Mouse (Mus musculus): ENCODE data around the gene Olfr1215.
"Not testable (repeated sequence)": the region's sequence is repeated elsewhere in the genome, so short reads cannot be mapped to it uniquely, and the experiment has no call there.

Gene Olfr1215

GRCm38 (mm10) chr2:89006873-89007272, at the start of gene Olfr1215:
Olfr1215 (minus strand) TSS chr2:89006973.
- DNase-seq, result no peak

- DNase-seq, result no peak
These were observed 25.2 kb upstream of the Olfr1215 start, which contains the start of gene Olfr1217 for GRCm38 (mm10) chr2:89031965-89032364. Olfr1217 (minus strand) TSS chr2:89032065.

GRCm38 (mm10) chr2:89021436-89021835, 14.7 kb upstream of the Olfr1215 start:
- DNase-seq, result not testable (repeated sequence)

GRCm38 (mm10) chr2:89018240-89018639, 11.5 kb upstream of the Olfr1215 start, which contains the start of gene Olfr1216:
Olfr1216 (minus strand) TSS chr2:89018340.
- no peak for DNase-seq

- no peak for DNase-seq
These were observed 14.2 kb downstream of the Olfr1215 start, which contains the start of gene Olfr1214 for GRCm38 (mm10) chr2:88992553-88992952. Olfr1214 (minus strand) TSS chr2:88992653.

- no peak for DNase-seq
These were observed 26.6 kb downstream of the Olfr1215 start, which contains the start of gene Gm13762 for GRCm38 (mm10) chr2:88980181-88980580. Gm13762 (minus strand) TSS chr2:88980281.

- DNase-seq, result no peak
These were observed 53.1 kb downstream of the Olfr1215 start, which contains the start of gene Olfr1212 for GRCm38 (mm10) chr2:88953669-88954068. Olfr1212 (plus strand) TSS chr2:88953969.
